Mouse (Mus musculus): Measurements from ENCODE around the gene Pomc.
"Not testable (repeated sequence)": the region's sequence is repeated elsewhere in the genome, so short reads cannot be mapped to it uniquely, and the experiment has no call there.

The Pomc gene

GRCm38 (mm10) chr12:3954651-3955050 is at the start of gene Pomc:
TSS of gene Pomc (plus strand) at chr12:3954951.
- DNase-seq = no peak

- DNase-seq = no peak
Measured at GRCm38 (mm10) chr12:3905436-3905835, 49.3 kb upstream of the Pomc start.

GRCm38 (mm10) chr12:3906308-3906707 is 48.4 kb upstream of the Pomc start:
- no peak for DNase-seq

DNA sequence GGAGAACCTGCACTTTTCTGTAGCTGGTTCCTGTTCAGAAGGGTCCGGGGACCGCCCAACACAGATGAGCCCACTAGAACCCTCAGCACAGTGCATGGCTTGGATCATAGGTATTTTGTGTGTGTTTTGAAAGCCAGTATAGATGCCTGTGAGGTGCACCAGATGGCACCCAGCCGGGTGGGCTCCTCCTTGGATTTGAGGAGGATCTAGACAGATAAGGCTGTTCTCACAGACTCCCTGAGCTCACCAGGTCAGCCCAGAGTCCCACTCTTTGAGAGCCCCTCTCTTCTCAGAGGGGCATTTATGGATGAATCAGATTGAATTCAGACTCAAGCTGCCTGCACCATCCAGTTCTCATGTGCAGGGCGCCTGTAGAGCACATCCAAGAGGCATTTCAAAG is 47.7 kb upstream of the Pomc start:
- DNase-seq = no peak

DNA sequence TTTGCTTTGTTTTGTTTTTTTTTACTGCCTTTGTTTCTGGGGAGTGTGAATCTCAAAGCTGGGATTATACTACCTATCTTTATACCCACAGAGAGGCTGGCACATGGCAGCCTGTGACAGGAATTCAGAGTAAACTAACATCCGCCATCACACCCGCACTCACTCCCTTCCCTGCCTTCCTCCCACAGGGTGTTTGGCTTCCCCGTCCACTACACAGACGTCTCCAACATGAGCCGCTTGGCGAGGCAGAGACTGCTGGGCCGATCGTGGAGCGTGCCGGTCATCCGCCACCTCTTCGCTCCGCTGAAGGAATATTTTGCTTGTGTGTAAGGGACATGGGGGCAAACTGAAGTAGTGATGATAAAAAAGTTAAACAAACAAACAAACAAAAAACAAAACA is 47.3 kb upstream of the Pomc start:
- DNase-seq = no peak

DNA sequence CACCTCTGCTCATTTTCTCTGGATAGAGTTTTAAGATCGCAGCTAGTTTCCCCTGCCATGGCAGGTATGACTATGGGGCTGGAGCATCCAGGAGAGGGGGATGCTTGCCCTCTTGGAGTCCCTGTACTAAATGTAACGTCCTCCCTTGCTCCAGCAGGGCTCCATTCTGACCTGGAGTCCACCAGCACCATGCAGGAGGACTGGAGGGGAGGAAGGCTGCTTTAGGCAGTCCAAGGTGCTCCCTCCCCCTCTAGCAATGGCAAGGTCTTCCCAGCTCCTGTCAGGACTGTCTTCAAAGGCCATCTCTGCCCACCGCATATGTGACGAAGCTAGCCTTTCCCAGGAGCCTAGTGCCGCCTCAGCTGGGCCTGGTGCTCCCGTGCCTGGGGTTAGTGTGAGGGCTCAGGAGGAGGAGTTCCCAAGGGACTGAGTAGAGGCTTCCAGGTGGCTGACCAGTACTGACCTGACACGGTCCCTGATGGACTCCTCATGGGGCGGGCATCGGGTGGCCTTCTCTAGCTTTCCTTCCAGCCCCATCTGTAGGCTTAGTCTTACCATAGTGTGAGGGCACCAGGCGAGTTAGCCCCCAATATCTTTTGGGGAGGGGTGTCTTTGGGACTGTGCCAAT is 44.2 kb upstream of the Pomc start:
- no peak for DNase-seq

DNA sequence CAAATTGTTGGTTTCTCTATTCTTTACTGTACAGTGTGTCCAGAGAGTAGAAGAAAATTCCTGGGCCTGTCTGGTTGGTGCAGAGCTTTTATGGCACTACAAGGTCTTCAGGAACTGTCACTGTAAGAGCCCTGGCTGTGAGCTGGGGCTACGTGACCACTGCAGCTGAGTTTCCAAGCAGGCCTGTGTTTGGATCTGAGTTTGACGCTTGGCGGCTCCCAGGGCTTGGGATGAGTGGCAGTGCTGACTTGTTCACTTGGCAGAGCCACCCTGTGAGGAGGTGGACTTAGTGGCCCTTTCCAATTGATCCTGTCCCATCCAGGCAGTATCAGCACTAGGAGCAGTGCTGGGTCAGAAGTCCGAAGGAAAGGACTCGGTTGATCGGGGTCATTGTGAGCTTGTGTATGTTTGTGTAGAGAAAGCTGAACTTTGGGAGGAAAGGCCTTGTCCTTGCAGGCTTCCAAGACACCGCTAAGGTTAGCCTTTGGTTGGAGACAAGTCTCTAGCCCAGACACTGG is 42.9 kb upstream of the Pomc start:
- DNase-seq = no peak

DNA sequence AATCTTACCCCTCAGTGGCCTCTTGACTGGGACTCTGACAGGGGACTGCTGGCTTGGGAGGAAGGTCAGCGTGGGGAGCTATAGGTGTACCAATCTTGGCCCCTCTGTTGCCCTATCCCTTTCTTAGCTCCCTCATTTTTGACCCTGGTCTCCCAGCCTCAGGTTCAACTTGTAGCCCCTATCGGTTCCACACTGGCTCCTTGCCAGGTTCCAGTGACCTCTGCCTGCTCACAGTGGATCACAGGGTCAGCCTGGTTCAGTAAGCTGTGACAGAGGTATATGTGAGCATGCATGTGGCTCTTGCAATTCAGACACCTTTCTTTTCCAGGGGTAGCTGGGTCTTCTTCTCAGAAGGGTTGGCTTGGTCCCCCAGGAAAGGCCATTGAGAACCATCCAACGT is 38.9 kb upstream of the Pomc start:
- no peak for DNase-seq

DNA sequence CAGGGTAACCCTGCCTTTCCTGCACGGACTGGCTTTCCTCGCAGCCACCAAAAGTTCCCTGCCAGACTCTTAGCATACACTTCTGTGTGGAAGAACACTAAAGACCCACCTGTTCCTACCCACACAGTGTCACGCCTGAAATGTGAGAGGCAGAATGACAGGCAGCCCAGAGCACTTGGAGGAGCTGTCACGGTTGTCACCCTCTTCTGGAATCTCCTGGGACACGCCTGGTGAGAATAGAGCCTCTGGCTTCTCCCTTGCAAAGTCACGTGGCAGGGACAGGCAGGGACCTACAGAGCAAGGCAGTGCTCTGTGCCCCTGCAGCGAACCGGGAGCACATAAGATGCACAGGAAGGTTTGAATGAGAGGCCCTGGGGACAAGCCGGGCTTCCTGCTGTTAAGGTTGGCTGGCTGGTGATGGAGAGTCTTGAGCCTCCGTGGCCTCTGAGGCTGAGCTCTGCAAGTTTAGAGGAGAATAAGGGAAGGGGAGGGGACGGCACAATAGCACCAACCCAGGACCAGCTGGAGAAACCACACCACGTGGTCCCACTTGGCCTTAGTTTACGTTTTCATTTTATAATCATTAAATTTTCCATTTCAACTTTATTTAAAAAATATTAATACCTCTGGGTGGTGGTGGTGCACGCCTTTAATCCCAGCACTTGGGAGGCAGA is 36.9 kb upstream of the Pomc start:
- no peak for DNase-seq

- no peak for DNase-seq
Measured at GRCm38 (mm10) chr12:3918577-3918976, 36.2 kb upstream of the Pomc start.

DNA sequence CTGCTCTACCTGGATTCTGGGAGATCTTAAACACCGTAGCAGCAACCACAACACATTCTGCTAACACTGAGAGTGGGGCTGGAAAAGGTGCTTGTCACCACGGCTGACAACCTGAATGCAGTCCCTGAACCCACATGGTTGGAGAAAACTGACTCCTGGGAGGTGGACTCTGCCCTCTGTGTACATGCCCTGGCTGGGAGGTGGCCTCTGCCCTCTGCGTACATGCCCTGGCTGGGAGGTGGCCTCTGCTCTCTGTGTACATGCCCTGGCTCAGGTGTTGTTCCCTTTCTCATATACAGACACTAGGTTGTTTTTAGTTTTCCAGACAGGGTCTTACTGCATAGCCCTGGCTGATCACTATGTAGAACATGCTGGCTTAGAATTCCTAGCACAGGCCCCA is 35.3 kb upstream of the Pomc start:
- DNase-seq = no peak

DNA sequence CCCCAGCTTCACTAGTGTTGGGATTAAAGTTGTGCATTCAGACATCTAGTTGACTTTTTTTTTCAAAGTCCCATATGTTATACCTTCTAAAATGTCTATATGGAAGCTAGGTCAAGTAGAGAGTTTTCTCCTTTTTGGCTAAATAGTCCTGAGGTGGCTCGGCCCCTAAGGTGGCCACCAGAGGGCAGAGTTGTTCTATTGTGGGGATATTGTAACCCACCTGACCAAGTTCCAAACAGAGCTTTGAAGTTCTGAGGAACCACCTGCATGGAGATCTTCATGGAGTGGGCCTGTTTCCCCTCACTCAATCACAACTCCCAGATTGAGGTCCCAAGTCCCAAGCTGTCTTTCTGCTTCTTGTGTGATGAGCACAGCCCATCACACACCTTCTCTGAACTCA is 28.6 kb upstream of the Pomc start:
- peak; percentile 67 for DNase-seq

DNA sequence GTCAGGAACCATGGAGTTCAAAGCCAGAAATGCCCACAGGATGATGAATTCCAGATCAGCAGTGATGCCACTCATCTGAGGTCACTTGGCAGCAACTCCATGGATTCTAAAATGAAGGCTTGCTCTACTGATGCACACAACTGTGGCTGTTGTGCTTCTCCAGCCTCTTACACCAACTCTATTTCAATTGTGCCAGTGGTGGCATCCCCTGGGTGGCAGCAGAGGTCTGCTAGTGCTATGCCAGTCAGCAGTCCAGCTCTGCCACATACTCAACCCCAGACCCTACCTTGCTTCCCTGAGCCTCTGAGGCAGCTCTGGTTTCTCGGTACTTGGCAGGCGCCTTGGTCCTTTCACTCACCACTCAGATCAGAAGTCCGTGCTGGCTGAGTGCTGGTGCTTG is 25.9 kb upstream of the Pomc start:
- no peak for DNase-seq

DNA sequence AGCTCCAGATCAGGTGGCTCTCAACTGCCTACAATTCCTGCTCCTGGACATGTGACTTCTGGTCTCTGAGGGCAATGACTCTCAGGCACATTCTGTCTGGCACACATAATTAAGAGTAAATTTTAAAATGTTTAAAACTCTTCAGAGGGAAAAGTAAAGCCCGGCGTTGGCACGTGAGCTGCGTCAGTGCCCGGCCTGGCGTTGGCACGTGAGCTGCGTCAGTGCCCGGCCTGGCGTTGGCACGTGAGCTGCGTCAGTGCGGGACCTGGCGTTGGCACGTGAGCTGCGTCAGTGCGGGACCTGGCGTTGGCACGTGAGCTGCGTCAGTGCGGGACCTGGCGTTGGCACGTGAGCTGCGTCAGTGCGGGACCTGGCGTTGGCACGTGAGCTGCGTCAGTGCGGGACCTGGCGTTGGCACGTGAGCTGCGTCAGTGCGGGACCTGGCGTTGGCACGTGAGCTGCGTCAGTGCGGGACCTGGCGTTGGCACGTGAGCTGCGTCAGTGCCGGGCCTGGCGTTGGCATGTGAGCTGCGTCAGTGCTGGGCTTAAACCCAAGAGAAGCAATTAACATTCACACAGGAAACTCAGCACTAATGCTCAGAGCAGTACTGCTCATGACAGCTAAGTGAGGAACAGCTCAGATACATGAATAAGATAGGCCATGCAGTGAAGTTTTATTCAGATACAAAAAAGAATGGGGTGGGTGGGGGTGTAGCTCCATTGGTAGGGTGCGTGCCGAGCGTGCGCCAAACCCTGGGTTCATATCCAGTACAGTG is 24.5 kb upstream of the Pomc start:
- not testable (repeated sequence) for DNase-seq

DNA sequence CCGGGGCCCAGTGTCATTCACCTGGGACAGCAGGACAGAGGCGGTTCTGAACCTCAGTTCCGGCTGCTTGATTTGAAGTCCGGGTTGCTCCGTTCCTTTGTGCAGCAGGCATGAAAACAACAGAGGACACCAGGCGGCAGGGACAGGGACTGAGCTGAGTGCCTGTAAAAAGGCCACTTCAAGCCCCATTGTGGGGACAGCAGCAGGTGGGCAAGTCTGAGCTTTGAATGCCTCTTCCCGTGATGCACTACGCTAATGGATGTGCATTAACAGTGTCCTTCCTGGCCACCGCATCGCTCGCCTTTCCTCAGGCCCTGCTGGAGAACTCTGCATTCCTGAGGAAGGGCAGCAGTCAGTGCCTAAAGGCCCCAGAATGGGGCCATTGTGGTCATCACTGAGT is 12.7 kb upstream of the Pomc start:
- DNase-seq = no peak

- no peak for DNase-seq
Measured at GRCm38 (mm10) chr12:3944454-3945073, 10.2 kb upstream of the Pomc start.

GRCm38 (mm10) chr12:3947503-3947902 is 7.2 kb upstream of the Pomc start:
- DNase-seq = no peak

GRCm38 (mm10) chr12:3955371-3955770 is 620 bp downstream of the Pomc start:
- DNase-seq = peak; percentile 15

DNA sequence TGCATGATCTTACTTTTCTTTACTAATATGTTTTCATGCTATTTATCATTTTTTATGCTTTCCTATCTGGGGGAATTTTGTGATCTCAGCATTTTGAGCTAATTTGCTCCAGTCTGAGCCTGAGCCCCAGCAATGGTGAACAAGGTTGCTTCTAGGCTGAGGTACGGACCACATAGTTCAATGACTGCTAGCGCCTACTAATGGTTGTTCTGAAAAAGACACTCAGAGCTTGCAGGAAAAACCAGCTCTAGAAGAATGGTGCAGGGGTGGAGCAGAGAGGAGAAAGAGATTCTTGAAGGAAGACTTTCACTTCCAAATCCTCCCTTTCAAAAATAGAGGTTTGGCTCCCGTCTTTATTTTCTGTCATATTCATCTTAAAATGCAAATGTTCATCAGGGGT is 1.6 kb downstream of the Pomc start:
- DNase-seq = no peak

GRCm38 (mm10) chr12:3959791-3960543 is 5.2 kb downstream of the Pomc start:
- DNase-seq = peak; percentile 86

DNA sequence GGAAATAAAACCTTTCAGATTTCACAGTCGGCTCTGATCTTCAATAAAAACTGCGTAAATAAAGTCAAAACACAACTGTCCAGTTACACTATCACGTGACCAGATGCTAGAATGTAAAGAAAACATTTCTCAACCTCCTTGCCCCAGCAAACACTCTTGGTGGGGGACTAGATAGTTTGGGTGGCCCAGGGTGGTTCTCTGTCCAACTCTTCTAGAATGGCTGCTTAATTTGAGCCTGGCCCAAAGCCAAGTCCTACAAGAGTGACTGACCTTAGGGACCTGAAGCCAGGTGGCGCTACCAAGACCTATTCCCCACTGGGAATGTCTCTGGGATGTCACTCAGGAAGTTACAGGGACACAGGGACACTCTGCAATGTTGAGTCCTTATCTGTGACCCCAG is 5.8 kb downstream of the Pomc start:
- no peak for DNase-seq

- no peak for DNase-seq
Measured at GRCm38 (mm10) chr12:3967196-3967595, 12.4 kb downstream of the Pomc start.

DNA sequence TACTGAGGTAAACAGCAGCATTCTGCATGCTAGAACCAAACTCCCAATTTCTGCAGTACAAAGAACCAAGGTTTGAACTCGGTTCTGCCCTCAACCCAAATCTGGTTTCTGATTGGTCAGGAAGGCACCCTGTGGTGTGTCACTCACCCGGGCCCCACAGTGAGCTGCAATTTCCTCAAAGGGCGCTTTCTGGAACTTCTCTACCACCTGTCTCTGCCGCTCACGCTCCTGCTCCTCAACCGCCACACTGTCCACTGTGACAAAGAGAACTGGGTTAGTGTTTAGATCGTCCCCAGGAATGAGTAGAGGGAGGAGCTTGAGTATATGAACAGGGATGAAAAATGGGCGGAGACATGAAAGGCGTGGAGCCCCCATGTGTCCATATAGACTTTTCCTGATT is 13.6 kb downstream of the Pomc start:
- DNase-seq = peak; percentile 28
